Mouse (Mus musculus) G1E (cell line): ENCODE measurements around the gene Slc6a5. TPM values are rescaled to one million over a fixed set of nuclear protein-coding genes. Genes with fewer than 3 reads are reported as not detected.

Experiments used
- ATAC-seq: 2 replicates; pipeline ENCODE4 v1.8.0; 2016; ENCODE audit warnings: mild to moderate bottlenecking; ENCODE audit not compliant: insufficient number of reproducible peaks, poor library complexity, low FRiP score, severe bottlenecking; ENCODE audit errors: extremely low read depth
- DNase-seq: peaks from one replicate; pipeline ENCODE4 v3.0.0; 2012; ENCODE audit warnings: low spot score
- H3K27me3 ChIP-seq: 2 replicates; pipeline ENCODE4 v1.6.1; 2012; ENCODE audit warnings: mild to moderate bottlenecking, low read length, inconsistent platforms; ENCODE audit not compliant: insufficient read depth
- H3K36me3 ChIP-seq: replicated peaks from 2 replicates; pipeline ENCODE3; 2012; ENCODE audit warnings: mild to moderate bottlenecking, inconsistent platforms
- H3K4me1 ChIP-seq: 2 replicates; pipeline ENCODE4 v1.6.1; 2012; ENCODE audit warnings: low read depth, low read length, inconsistent platforms, mixed read lengths; ENCODE audit not compliant: insufficient read depth
- H3K4me3 ChIP-seq: 2 replicates; pipeline ENCODE4 v1.5.1; 2012; ENCODE audit warnings: low read depth, mild to moderate bottlenecking, inconsistent platforms, low read length, moderate library complexity, mixed read lengths
- H3K9me3 ChIP-seq: replicated peaks from 2 replicates; pipeline ENCODE4 v1.6.1; 2012; ENCODE audit warnings: inconsistent platforms
- CTCF ChIP-seq: IDR thresholded peaks from 2 replicates; pipeline ENCODE4 v1.5.1; 2012; ENCODE audit warnings: low read depth, low read length, inconsistent platforms, mixed read lengths
- GATA1 ChIP-seq: IDR thresholded peaks from 2 replicates; pipeline ENCODE4 v1.6.1; 2012; ENCODE audit warnings: borderline replicate concordance, low read length, inconsistent platforms, mixed read lengths
- GATA2 ChIP-seq: IDR thresholded peaks from 2 replicates; pipeline ENCODE4 v1.6.1; 2012; ENCODE audit warnings: low read depth, low read length, inconsistent platforms, borderline replicate concordance
- POLR2AphosphoS5 ChIP-seq: IDR thresholded peaks from 2 replicates; pipeline ENCODE4 v1.6.1; 2012; ENCODE audit warnings: low read depth, low read length, inconsistent platforms; ENCODE audit not compliant: insufficient replicate concordance
- TAL1 ChIP-seq: conservative IDR thresholded peaks from 2 replicates; pipeline ENCODE4 v1.6.1; 2012; ENCODE audit warnings: low read depth, low read length, inconsistent platforms, mixed read lengths
- polyA plus RNA-seq: library from polyadenylated mRNA; stranded (reverse); fragments of >175 nt; gene quantifications from 2 replicates; pipeline ENCODE4 v1.2.3, GENCODE M21; 2012
- total RNA-seq, 2 experiments: library from RNA; stranded (forward) in 1 of 2; stranded (reverse) in 1 of 2; fragments of 200-1000 nt in 1 of 2; fragments of >200 nt in 1 of 2; fragmentation: Nextera tagmentation in 1 of 2; gene quantifications; 2 replicates each; pipeline ENCODE4 v1.2.3; 2014 to 2017

Slc6a5 gene
- total and polyA plus RNA-seq, 3 experiments = 0.11 TPM; not detected in 2

DNA sequence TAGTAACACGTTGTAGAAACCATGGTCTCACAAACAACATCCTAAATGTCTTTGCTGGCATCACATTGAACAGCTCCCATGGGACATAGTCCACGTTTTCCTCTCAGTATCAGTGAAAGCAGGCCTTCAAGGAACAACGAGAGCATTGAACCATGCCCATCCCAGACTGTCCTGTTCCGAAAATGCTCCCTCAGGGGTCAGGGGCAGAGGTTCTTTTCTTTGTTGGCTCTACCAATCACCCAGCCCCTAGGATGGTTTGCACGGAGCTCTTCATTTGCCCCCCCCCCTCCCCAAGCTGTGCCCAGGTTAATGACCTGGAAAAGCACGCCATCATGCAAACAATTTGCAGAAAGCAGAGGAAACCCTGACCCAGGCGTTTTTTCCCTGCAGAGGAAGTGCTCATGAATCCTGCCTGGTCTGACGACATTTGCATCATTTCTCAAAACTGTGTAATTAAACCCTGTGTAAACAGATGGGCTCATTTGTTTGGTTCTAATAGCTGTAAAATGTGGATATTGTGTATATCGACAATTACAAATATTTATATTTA, 7.9 kb upstream of the Slc6a5 start:
- ATAC-seq (no peak), DNase-seq (no peak)
- TF ChIP-seq GATA2 (no peak), POLR2AphosphoS5 (no peak), GATA1 (no peak), TAL1 (no peak), CTCF (no peak)
- Histone ChIP-seq H3K4me1 (no peaks in the 10 kb centered on the region), H3K36me3 (no peaks in the 10 kb centered on the region), H3K9me3 (no peaks in the 10 kb centered on the region), H3K27me3 (no peaks in the 10 kb centered on the region), H3K4me3 (no peak overlapping the region)

GRCm38 (mm10) chr7:49907191-49908171, 2.5 kb upstream of the Slc6a5 start:
- Histone ChIP-seq H3K9me3 (peaks cover 11% of the 10 kb centered on the region), H3K27me3 (no peaks in the 10 kb centered on the region; the same call in 1 of the 2 replicates), H3K4me3 (no peak overlapping the region), H3K36me3 (no peaks in the 10 kb centered on the region), H3K4me1 (no peaks in the 10 kb centered on the region)
- ATAC-seq = no peak
- TF ChIP-seq GATA1 = no peak
- no peak for TF ChIP-seq CTCF
- TF ChIP-seq TAL1 = no peak
- no peak for TF ChIP-seq GATA2
- TF ChIP-seq POLR2AphosphoS5 = no peak
- no peak for DNase-seq

DNA sequence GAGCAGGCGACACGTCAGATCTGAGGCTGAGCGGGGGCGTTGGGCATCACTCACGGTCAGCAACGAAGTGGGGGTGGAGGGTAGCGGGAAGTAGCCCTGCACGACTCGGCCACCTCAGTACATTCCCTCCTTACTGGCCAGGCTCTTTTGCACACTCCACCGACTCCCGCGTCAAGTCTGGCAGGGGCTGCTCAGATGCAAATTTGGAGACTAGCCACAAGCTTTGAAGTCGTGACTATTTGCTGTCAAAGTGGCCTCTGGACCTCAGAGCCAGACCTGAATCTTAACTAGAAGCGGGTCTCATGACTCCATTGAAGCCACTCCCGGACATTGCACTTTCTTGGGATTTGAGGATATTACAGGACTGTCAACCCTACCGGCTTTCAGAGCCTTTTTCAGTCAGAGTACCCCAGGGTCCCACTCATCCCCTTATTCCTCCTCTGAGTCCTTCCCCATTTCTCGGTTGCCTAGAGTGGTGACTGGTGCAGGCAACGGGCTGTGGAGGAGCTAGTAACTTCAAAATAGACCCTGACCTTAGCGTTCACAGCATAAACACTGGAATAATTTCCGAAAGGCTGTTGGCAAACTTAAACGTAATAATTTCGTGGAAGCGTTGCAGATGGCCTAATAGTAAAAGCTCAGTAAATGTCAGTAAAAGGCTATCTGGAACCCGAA, 1.6 kb upstream of the Slc6a5 start:
- ATAC-seq (no peak), DNase-seq (no peak)
- H3K9me3 ChIP-seq = peaks cover 11% of the 10 kb centered on the region
- H3K36me3 ChIP-seq = no peaks in the 10 kb centered on the region
- TF ChIP-seq CTCF (no peak), POLR2AphosphoS5 (no peak), GATA2 (no peak), TAL1 (no peak), GATA1 (no peak)
- H3K4me1 ChIP-seq = no peaks in the 10 kb centered on the region
- no peaks in the 10 kb centered on the region; the same call in 1 of the 2 replicates for H3K27me3 ChIP-seq
- H3K4me3 ChIP-seq = no peak overlapping the region

DNA sequence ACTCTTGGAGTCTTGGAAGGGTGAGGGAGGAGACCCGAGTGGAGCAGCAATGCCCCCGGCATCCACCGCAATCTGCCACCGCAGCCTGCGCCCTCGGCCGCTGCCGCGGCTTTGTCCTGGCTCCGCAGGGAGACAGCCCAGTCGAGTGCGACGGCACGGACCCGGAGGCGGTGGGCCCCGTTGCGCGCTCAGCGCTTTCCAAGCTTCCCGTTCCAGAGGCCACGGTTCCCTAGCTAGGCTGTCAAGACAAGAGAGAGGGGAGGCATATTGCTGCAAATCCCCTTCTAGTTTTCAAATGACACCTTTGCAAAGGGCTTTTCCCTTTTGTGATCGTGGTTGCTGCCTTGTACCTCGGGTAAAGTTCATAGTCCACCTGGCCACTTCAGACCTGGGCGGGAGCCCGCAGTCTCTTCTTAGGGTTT, 945 bp upstream of the Slc6a5 start:
- Histone ChIP-seq H3K4me1 (no peaks in the 10 kb centered on the region), H3K27me3 (no peaks in the 10 kb centered on the region; the same call in 1 of the 2 replicates), H3K4me3 (no peak overlapping the region), H3K36me3 (no peaks in the 10 kb centered on the region), H3K9me3 (peaks cover 11% of the 10 kb centered on the region)
- no peak for DNase-seq
- no peak for ATAC-seq
- TF ChIP-seq GATA2 (no peak), TAL1 (no peak), POLR2AphosphoS5 (no peak), GATA1 (no peak)

GRCm38 (mm10) chr7:49910361-49910760, 415 bp downstream of the Slc6a5 start:
- no peaks in the 10 kb centered on the region for H3K4me1 ChIP-seq
- no peak overlapping the region for H3K4me3 ChIP-seq
- TF ChIP-seq CTCF (no peak), GATA2 (no peak), POLR2AphosphoS5 (no peak), TAL1 (no peak), GATA1 (no peak)
- ATAC-seq = no peak
- no peak for DNase-seq
- H3K36me3 ChIP-seq = no peaks in the 10 kb centered on the region
- peaks cover under 1% of the 10 kb centered on the region; the same call in 1 of the 2 replicates for H3K27me3 ChIP-seq
- peaks cover 11% of the 10 kb centered on the region for H3K9me3 ChIP-seq
